In the genomic region with DNA sequence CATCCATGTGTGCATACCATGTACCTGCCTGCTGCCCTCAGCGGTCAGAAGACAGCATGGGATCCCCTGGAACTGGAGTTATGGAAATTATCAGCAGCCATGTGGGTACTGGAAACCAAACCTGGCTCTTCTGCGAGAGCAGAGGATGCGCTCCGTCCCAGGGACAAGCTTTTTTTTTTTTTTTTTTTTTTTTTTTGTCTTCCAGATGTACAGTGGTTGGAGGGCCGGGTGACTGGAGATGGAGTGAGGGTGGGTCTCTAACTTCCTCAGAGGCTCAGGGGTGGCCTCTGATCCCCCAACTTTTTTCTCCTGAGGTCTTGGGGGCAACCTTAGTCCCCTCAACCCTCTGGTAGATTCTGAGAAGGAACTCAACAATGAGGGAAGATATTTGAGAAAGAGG, we compare ENCODE assay signal across 10 mouse cellular contexts. TPM values are rescaled to one million over a fixed set of nuclear protein-coding genes. Genes with fewer than 3 reads are reported as not detected.
DNase-seq lines count a peak whose midpoint lies in the region; ATAC-seq and TF ChIP-seq lines count a peak whose summit lies in the region.
"Had no signal": no experiment of that assay in that cellular context is flagged by ENCODE, and none has a peak within 500 bp of the region (broad histone marks: within the 10 kb centered on the region; RNA-seq: fewer than 3 reads in every experiment).

No protein-coding gene starts in this region.

- H3K79me2 ChIP-seq in liver, adult 2 months (ENCODE audit: control insufficient read depth, insufficient read depth, low read length), result peaks cover 6% of the 10 kb centered on the region; the same call in 1 of the 2 replicates

- TF ChIP-seq POLR2A in liver, adult 2 months (IDR thresholded peaks at IDR 0.05; ENCODE audit: extremely low read depth, insufficient read depth, low read length), result no peak

- H3K4me1 ChIP-seq in liver, adult 2 months (ENCODE audit: control insufficient read depth, insufficient read depth, low read length), result peaks cover 29% of the 10 kb centered on the region
- peaks cover 20% of the 10 kb centered on the region for H3K4me1 ChIP-seq in forebrain, embryonic 11.5 days (replicated peaks; ENCODE audit: control insufficient read depth, insufficient read depth, low read length)
- H3K4me1 ChIP-seq in limb, embryonic 10.5 days, result peaks cover 65% of the 10 kb centered on the region
- peaks cover 54% of the 10 kb centered on the region for H3K4me1 ChIP-seq in stomach, embryonic 15.5 days

- TF ChIP-seq CTCF in liver, adult 2 months (IDR thresholded peaks at IDR 0.05; ENCODE audit: low read depth, low read length), result no peak

- no peak overlapping the region for H3K4me3 ChIP-seq in liver, adult 2 months (ENCODE audit: insufficient read depth, low read depth, low read length)
- H3K4me3 ChIP-seq in forebrain, embryonic 11.5 days (ENCODE audit: low read depth, low read length), result no peak overlapping the region
- H3K4me3 ChIP-seq in limb, embryonic 10.5 days, result peak overlapping the region; percentile 47; the same call in 1 of the 2 replicates
- H3K4me3 ChIP-seq in stomach, embryonic 15.5 days (replicated peaks), result no peak overlapping the region

- no peaks in the 10 kb centered on the region for H3K36me3 ChIP-seq in liver, adult 2 months (ENCODE audit: control insufficient read depth, insufficient read depth, low read length)
- no peaks in the 10 kb centered on the region for H3K36me3 ChIP-seq in forebrain, embryonic 11.5 days (ENCODE audit: control insufficient read depth, insufficient read depth, low read length)
- 0 out of 2 replicates have a peak, but pooled peaks cover 4% of the 10 kb centered on the region for H3K36me3 ChIP-seq in limb, embryonic 10.5 days
- H3K36me3 ChIP-seq in stomach, embryonic 15.5 days, result no peaks in the 10 kb centered on the region

- H3K27me3 ChIP-seq in liver, adult 2 months (ENCODE audit: control insufficient read depth, insufficient read depth, low read length), result no peaks in the 10 kb centered on the region
- no peaks in the 10 kb centered on the region for H3K27me3 ChIP-seq in forebrain, embryonic 11.5 days (ENCODE audit: control insufficient read depth, insufficient read depth, low read length)
- H3K27me3 ChIP-seq in limb, embryonic 10.5 days (ENCODE audit: low read depth, poor library complexity, severe bottlenecking), result peaks cover 7% of the 10 kb centered on the region; the same call in 1 of the 2 replicates
- H3K27me3 ChIP-seq in stomach, embryonic 15.5 days (replicated peaks), result no peaks in the 10 kb centered on the region

- peak overlapping the region; percentile 73; the same call in 1 of the 2 replicates for H3K9ac ChIP-seq in liver, adult 2 months (ENCODE audit: low read depth, low read length)
- no peak overlapping the region for H3K9ac ChIP-seq in forebrain, embryonic 11.5 days (ENCODE audit: low read length)
- H3K9ac ChIP-seq in stomach, embryonic 15.5 days, result no peak overlapping the region

- DNase-seq in liver, adult 2 months (ENCODE audit: extremely low read depth, low read depth, low spot score), result no peak
- no peak for DNase-seq in liver
- DNase-seq in forebrain, embryonic 11.5 days (ENCODE audit: low spot score), result peak; percentile 49
- DNase-seq in limb, embryonic 10.5 days (ENCODE audit: low spot score), result no peak
- no peak for DNase-seq in adrenal gland, adult 18-20 months (ENCODE audit: low spot score in 2 of 2)
- no peak for DNase-seq in layer of hippocampus, adult 9-11 months
- DNase-seq in Muller cell, postnatal 12 days (ENCODE audit: inconsistent ontology term), result no peak

- no peak for ATAC-seq in forebrain, embryonic 11.5 days (replicated peaks; ENCODE audit: low FRiP score)
- no peak for ATAC-seq in stomach, embryonic 15.5 days (ENCODE audit: insufficient read depth, low FRiP score, low read depth)
- ATAC-seq: activated CD4-positive, CD25-positive, alpha-beta regulatory T cell, adult 4 months had no signal

- H3K9me3 ChIP-seq in forebrain, embryonic 11.5 days (ENCODE audit: control insufficient read depth, low read length), result no peaks in the 10 kb centered on the region
- no peaks in the 10 kb centered on the region for H3K9me3 ChIP-seq in limb, embryonic 10.5 days (replicated peaks)
- H3K9me3 ChIP-seq in stomach, embryonic 15.5 days, result no peaks in the 10 kb centered on the region

- H3K4me2 ChIP-seq in forebrain, embryonic 11.5 days (ENCODE audit: low read depth, low read length, severe bottlenecking), result no peak overlapping the region
- H3K4me2 ChIP-seq in stomach, embryonic 15.5 days, result 0 out of 2 replicates have a peak overlapping the region, but pooled peaks have one; percentile 56

- no peak overlapping the region; the same call in 1 of the 2 replicates for H3K27ac ChIP-seq in liver, adult 2 months (replicated peaks; ENCODE audit: insufficient read depth, low read depth, low read length)
- H3K27ac ChIP-seq in forebrain, embryonic 11.5 days (ENCODE audit: low read depth, low read length), result no peak overlapping the region
- H3K27ac ChIP-seq in limb, embryonic 10.5 days, result peak overlapping the region; percentile 96
- H3K27ac ChIP-seq in stomach, embryonic 15.5 days, result peak overlapping the region; percentile 93

- WGBS in liver, adult 2 months, result 67% methylated on average over 5 of the region's 5 CpGs
- 62% methylated on average over 5 of the region's 5 CpGs for WGBS in forebrain, embryonic 11.5 days
- WGBS in limb, embryonic 10.5 days, result 63% methylated on average over 5 of the region's 5 CpGs
- 73% methylated on average over 5 of the region's 5 CpGs for WGBS in stomach, embryonic 15.5 days

RNA-seq across cellular contexts. Expression of a gene that starts 1.5 kb away (rescaled TPM):
- 11.3 and 18.0 TPM in 2 replicates for total RNA-seq in liver, adult 2 months (2014; rRNA removed)
- polyA plus RNA-seq in liver, adult 2 months (2012; rRNA removed), result 41.2 and 53.2 TPM in 2 replicates
- polyA plus RNA-seq in forebrain, embryonic 11.5 days (2014; fragmentation: Nextera tagmentation; extraction: Ambion mirVana), result 60.1 and 60.8 TPM in 2 replicates
- 50.2 and 50.4 TPM in 2 replicates for polyA plus RNA-seq in limb, embryonic 10.5 days (2016; fragmentation: Nextera tagmentation; extraction: Ambion mirVana)
- 38.7 and 39.7 TPM in 2 replicates for polyA plus RNA-seq in stomach, embryonic 15.5 days (2015; fragmentation: Nextera tagmentation; extraction: Ambion mirVana)
- 100 to 1,000 TPM in 1 of 2 experiments, 10 to 100 TPM in 1; 83.9 to 120 TPM for total RNA-seq in adrenal gland, adult 18-20 months (2021)

RNA-seq across cellular contexts. Expression of a gene that starts 54.3 kb away (rescaled TPM):
- total RNA-seq in liver, adult 2 months (2014; rRNA removed), result 50.9 and 134 TPM in 2 replicates
- polyA plus RNA-seq in liver, adult 2 months (2012; rRNA removed), result 1.9 and 5.3 TPM in 2 replicates
- polyA plus RNA-seq in forebrain, embryonic 11.5 days (2014; fragmentation: Nextera tagmentation; extraction: Ambion mirVana), result not detected in 2 replicates
- polyA plus RNA-seq in limb, embryonic 10.5 days (2016; fragmentation: Nextera tagmentation; extraction: Ambion mirVana), result not detected in 2 replicates
- polyA plus RNA-seq in stomach, embryonic 15.5 days (2015; fragmentation: Nextera tagmentation; extraction: Ambion mirVana), result 3,283 and 4,119 TPM in 2 replicates
- not detected for total RNA-seq in adrenal gland, adult 18-20 months (2021)
- total RNA-seq: layer of hippocampus, postnatal 10 days had no signal
- polyA plus RNA-seq: activated CD4-positive, CD25-positive, alpha-beta regulatory T cell, adult 4 months had no signal

Comparison
In these comparisons a context has a peak if more than half of its experiments do, and no peak if none do; other contexts are left out.
1. H3K27ac ChIP-seq: peak in limb, embryonic 10.5 days (single experiment) and stomach, embryonic 15.5 days (single experiment); none in liver, adult 2 months (single experiment) and forebrain, embryonic 11.5 days (single experiment).
2. RNA of a gene that starts 54.3 kb away (polyA plus RNA-seq): 3,283 to 4,119 TPM in stomach, embryonic 15.5 days; 1.9 to 5.3 TPM in liver, adult 2 months, not detected in forebrain, embryonic 11.5 days and not detected in limb, embryonic 10.5 days; every median in the first group is over 100 times any median in the second.